ENCODE assay signal across 7 mouse cellular contexts in the genomic region with DNA sequence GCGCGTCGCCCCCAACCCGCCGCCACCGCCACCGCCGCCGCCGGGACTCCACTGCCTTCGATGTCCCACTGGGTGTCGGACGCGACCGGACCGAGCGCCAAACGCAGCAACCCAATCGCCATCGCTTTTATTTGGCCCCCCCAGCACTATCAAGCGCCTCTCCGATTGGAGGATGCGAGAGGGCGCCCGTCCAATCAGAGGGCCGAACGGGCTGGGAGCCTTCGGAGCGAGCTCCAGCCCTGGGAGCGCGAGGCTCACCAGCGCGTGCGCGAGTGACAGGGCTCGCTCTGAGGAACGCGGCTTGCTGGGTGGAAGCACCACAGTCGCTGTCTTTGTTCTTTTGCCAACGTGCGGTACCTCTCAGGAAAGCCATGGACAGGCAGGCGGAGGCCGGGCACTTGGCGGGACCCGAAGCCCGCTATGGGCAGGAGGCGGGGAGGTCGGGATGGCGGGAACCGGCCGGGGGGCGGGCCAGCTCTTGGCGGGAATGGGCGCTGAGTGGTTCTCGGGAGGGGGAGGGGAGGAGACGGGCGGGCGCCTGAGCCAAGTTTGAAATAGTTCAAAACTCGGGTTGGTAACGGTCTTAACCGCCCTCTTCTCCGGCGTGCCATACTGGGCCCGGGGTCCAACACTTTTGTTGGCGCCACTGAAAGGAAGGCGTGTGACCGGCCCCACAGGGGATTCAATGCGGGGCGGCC. TPM values are rescaled to one million over a fixed set of nuclear protein-coding genes. Genes with fewer than 3 reads are reported as not detected.
A peak's percentile ranks its signal among the peaks of the same experiment; 100 is the strongest.
DNase-seq lines count a peak whose midpoint lies in the region; ATAC-seq lines count a peak whose summit lies in the region.

Ezh2 (minus strand) TSS at position 416 of the 698 bp plus-strand sequence.

- no peaks in the 10 kb centered on the region for H3K27me3 ChIP-seq in embryonic facial prominence, embryonic 10.5 days (replicated peaks; ENCODE audit: low read depth, poor library complexity, severe bottlenecking)
- no peaks in the 10 kb centered on the region for H3K27me3 ChIP-seq in limb, embryonic 10.5 days (ENCODE audit: low read depth, poor library complexity, severe bottlenecking)
- H3K27me3 ChIP-seq in midbrain, embryonic 13.5 days: no peaks in the 10 kb centered on the region

- no peaks in the 10 kb centered on the region for H3K36me3 ChIP-seq in embryonic facial prominence, embryonic 10.5 days (replicated peaks)
- no peaks in the 10 kb centered on the region for H3K36me3 ChIP-seq in limb, embryonic 10.5 days
- H3K36me3 ChIP-seq in midbrain, embryonic 13.5 days: no peaks in the 10 kb centered on the region

- H3K4me2 ChIP-seq in midbrain, embryonic 13.5 days (replicated peaks): peak within 1 kb of the TSS; percentile 75

- H3K4me1 ChIP-seq in embryonic facial prominence, embryonic 10.5 days: peaks cover 29% of the 10 kb centered on the region
- peaks cover 20% of the 10 kb centered on the region; the same call in 1 of the 2 replicates for H3K4me1 ChIP-seq in limb, embryonic 10.5 days
- peaks cover 34% of the 10 kb centered on the region for H3K4me1 ChIP-seq in midbrain, embryonic 13.5 days (replicated peaks)

- H3K4me3 ChIP-seq in embryonic facial prominence, embryonic 10.5 days: peak within 1 kb of the TSS; percentile 89
- H3K4me3 ChIP-seq in limb, embryonic 10.5 days: peak within 1 kb of the TSS; percentile 77
- H3K4me3 ChIP-seq in midbrain, embryonic 13.5 days (replicated peaks): peak within 1 kb of the TSS; percentile 94

- H3K9me3 ChIP-seq in embryonic facial prominence, embryonic 10.5 days: no peaks in the 10 kb centered on the region
- H3K9me3 ChIP-seq in limb, embryonic 10.5 days (replicated peaks): no peaks in the 10 kb centered on the region
- H3K9me3 ChIP-seq in midbrain, embryonic 13.5 days: no peaks in the 10 kb centered on the region

- peak within 1 kb of the TSS; percentile 95 for H3K9ac ChIP-seq in midbrain, embryonic 13.5 days (replicated peaks)

- peak; percentile 94 for ATAC-seq in granulocyte monocyte progenitor cell, adult 5-6 weeks (replicated peaks; ENCODE audit: poor library complexity, severe bottlenecking)
- ATAC-seq in midbrain, embryonic 13.5 days: peak; percentile 99

- WGBS in embryonic facial prominence, embryonic 10.5 days: under 1% methylated on average over 69 of the region's 69 CpGs
- under 1% methylated on average over 68 of the region's 69 CpGs for WGBS in limb, embryonic 10.5 days
- under 1% methylated on average over 65 of the region's 69 CpGs for WGBS in midbrain, embryonic 13.5 days

- H3K27ac ChIP-seq in embryonic facial prominence, embryonic 10.5 days (replicated peaks): peak within 1 kb of the TSS; percentile 100
- H3K27ac ChIP-seq in limb, embryonic 10.5 days: peak within 1 kb of the TSS; percentile 100
- H3K27ac ChIP-seq in midbrain, embryonic 13.5 days: peak within 1 kb of the TSS; percentile 99

- DNase-seq in adrenal gland, postnatal 10 days: peak; percentile 99
- DNase-seq in embryonic facial prominence, embryonic 10.5 days (ENCODE audit: low spot score): peak; percentile 98
- peak; percentile 95 for DNase-seq in kidney, adult 11 months
- peak; percentile 97 for DNase-seq in limb, embryonic 10.5 days (ENCODE audit: low spot score)
- peak; percentile 97 for DNase-seq in spleen, adult 12 weeks (ENCODE audit: low spot score)

RNA-seq across cellular contexts. Expression of gene Ezh2, which starts in this region (rescaled TPM):
- total RNA-seq in adrenal gland, postnatal 10 days (2021): 10 to 100 TPM; 32.9 to 48.1 TPM
- 173 and 174 TPM in 2 replicates for polyA plus RNA-seq in embryonic facial prominence, embryonic 10.5 days (2016; fragmentation: Nextera tagmentation; extraction: Ambion mirVana)
- total RNA-seq in granulocyte monocyte progenitor cell, adult 5-6 weeks (2014; fragmentation: Nextera tagmentation): 179 and 238 TPM in 2 replicates
- 121 and 148 TPM in 2 replicates for total RNA-seq in granulocyte monocyte progenitor cell, adult 5-6 weeks (2017)
- 150 and 171 TPM in 2 replicates for polyA plus RNA-seq in limb, embryonic 10.5 days (2016; fragmentation: Nextera tagmentation; extraction: Ambion mirVana)
- 150 and 153 TPM in 2 replicates for polyA plus RNA-seq in midbrain, embryonic 13.5 days (2015; fragmentation: Nextera tagmentation; extraction: Ambion mirVana)

Comparison
In these comparisons a context has a peak if more than half of its experiments do, and no peak if none do; other contexts are left out.
1. Peak in every context shown above with its lines: DNase-seq, ATAC-seq, H3K4me3 ChIP-seq and H3K27ac ChIP-seq.